Mouse (Mus musculus) CD8-positive naive resting alpha-beta T cell, adult 57 days (primary cell): ENCODE measurements around the gene Bclaf3. TPM values are rescaled to one million over a fixed set of nuclear protein-coding genes. Genes with fewer than 3 reads are reported as not detected.

Source experiments
- total RNA-seq: library from RNA; stranded (reverse); gene quantifications from one replicate; pipeline ENCODE4 v1.2.4, GENCODE M21; 2023

The Bclaf3 gene
- total RNA-seq: 23.9 TPM

DNA sequence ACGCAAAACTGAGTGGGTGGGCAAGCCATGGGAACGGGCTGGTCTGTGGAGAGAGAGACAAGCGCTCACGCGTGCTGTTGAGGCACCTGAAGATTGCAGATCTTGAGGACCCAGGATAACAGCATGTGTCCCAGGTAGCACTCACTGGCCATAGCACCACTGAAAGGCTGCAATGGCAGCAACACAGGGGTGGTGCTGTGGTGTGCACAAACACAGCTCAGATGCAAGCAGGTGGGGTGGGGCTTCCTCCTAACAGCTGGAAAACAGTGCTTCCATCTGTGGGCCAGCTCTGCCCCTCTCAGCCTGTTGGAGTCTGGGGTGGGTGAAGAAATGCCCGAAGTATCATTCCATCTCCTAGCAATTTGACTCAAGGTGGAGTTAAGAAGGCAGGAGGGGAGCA, at the start of gene Bclaf3:
TSS of gene Bclaf3 (plus strand) at position 301 of the 400 bp plus-strand sequence.

DNA sequence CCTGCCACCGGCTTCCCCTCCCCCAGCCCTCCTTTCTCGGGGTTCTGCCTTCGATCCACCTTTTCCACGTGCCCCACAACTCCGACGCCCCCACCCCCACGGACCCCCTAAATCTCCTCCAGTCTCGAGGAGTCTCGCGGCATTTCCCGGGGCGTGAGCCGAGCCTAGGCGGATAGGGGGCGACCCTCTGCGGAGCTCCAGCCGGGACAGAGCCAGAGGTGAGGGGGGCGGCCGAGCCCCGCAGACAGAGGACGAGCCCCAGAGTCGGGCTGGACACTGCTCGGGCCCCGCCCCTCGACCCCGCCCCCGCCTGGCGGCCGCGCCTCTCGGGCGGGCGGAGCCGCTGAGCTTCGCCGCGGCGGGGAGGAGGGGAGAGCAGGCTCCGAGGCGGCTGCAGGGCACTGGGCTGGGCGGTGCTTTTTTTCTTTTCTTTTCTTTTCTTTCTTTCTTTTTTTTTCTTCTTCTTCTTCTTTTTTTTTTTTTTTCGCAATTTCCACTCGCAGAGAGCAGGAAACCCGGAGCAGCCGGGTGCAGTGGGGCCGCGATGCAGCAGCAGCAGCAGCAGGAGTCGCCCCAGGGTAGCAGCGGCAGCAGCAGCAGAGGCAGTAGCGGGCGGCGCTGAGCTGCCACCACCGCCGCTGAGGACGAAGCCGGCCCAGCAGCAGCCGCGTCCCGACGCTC, 100.6 kb downstream of the Bclaf3 start, which contains the start of gene Sh3kbp1:
TSS of gene Sh3kbp1 (plus strand) at position 366 of the 681 bp plus-strand sequence.

Other genes with a start within 250 kb of the Bclaf3 start
- gene Eif1ax, start 154.5 kb upstream of the Bclaf3 start, total RNA-seq: 35.5 TPM
- not detected for gene Map7d2, start 112.1 kb upstream of the Bclaf3 start, total RNA-seq
- gene Sh3kbp1, start 100.6 kb downstream of the Bclaf3 start, total RNA-seq: 272 TPM